Mouse (Mus musculus) stomach, embryonic 15.5 days (tissue): ENCODE data around the gene Slc25a26. TPM values are rescaled to one million over a fixed set of nuclear protein-coding genes. Genes with fewer than 3 reads are reported as not detected.

Source experiments
- ATAC-seq: fragments of 200-750 bp; cut with Nextera tagmentation; 2 replicates; pipeline ENCODE4 v1.8.0; 2017; ENCODE audit warnings: low read depth, moderate number of reproducible peaks, moderate TSS enrichment; ENCODE audit not compliant: insufficient read depth, low FRiP score
- H3K27ac ChIP-seq: fragments of 300-500 bp; sonication (generic); 2 replicates; pipeline ENCODE4 v1.5.1; 2015; ENCODE audit warnings: mild to moderate bottlenecking, inconsistent platforms
- H3K27me3 ChIP-seq: fragments of 300-500 bp; sonication (generic); replicated peaks from 2 replicates; pipeline ENCODE4 v1.6.1; 2015; ENCODE audit warnings: inconsistent platforms
- H3K36me3 ChIP-seq: fragments of 300-500 bp; sonication (generic); 2 replicates; pipeline ENCODE4 v1.6.1; 2015; ENCODE audit warnings: inconsistent platforms
- H3K4me1 ChIP-seq: fragments of 300-500 bp; sonication (generic); 2 replicates; pipeline ENCODE4 v1.6.1; 2015; ENCODE audit warnings: inconsistent platforms
- H3K4me2 ChIP-seq: fragments of 300-500 bp; sonication (generic); 2 replicates; pipeline ENCODE4 v1.6.1; 2015; ENCODE audit warnings: mild to moderate bottlenecking, inconsistent platforms
- H3K4me3 ChIP-seq: fragments of 300-500 bp; sonication (generic); replicated peaks from 2 replicates; pipeline ENCODE4 v1.5.1; 2015; ENCODE audit warnings: inconsistent platforms
- H3K9ac ChIP-seq: fragments of 300-500 bp; sonication (generic); 2 replicates; pipeline ENCODE4 v1.6.1; 2015; ENCODE audit warnings: inconsistent platforms
- H3K9me3 ChIP-seq: fragments of 300-500 bp; sonication (generic); 2 replicates; pipeline ENCODE4 v1.6.1; 2016; ENCODE audit warnings: inconsistent platforms
- WGBS: fragments of 180-500 bp; shearing (Covaris S2); methylation state at CpG from one replicate; pipeline ENCODE4 v1.1.7; 2015; 5-methylcytosine and 5-hydroxymethylcytosine counted together
- microRNA-seq: library from miRNA; unstranded; fragments of <30 nt; microRNA quantifications from one replicate; pipeline ENCODE4, GENCODE M21; 2016
- polyA plus RNA-seq: library from polyadenylated mRNA; unstranded; fragments of >200 nt; fragmentation: Nextera tagmentation; extraction: Ambion mirVana; gene quantifications from 2 replicates; pipeline ENCODE4 v1.2.1, GENCODE M21; 2015

Gene Slc25a26
- polyA plus RNA-seq, 1 experiment from 2014 or later, result 7.9 TPM

- Histone ChIP-seq H3K4me1 (peaks cover 43% of the 10 kb centered on the region), H3K9me3 (no peaks in the 10 kb centered on the region), H3K4me2 (no peak overlapping the region), H3K27me3 (no peaks in the 10 kb centered on the region), H3K9ac (no peak overlapping the region), H3K27ac (peak overlapping the region; percentile 83; the same call in 1 of the 2 replicates), H3K36me3 (peaks cover 3% of the 10 kb centered on the region; the same call in 1 of the 2 replicates), H3K4me3 (no peak overlapping the region)
- WGBS, result 69% methylated on average over 6 of the region's 6 CpGs
- no peak for ATAC-seq
Measured at GRCm38 (mm10) chr6:94646902-94647301, 146.8 kb downstream of the Slc25a26 start.

GRCm38 (mm10) chr6:94647574-94648430, 147.7 kb downstream of the Slc25a26 start:
- no peaks in the 10 kb centered on the region for H3K27me3 ChIP-seq
- H3K4me3 ChIP-seq, result no peak overlapping the region
- peaks cover 3% of the 10 kb centered on the region; the same call in 1 of the 2 replicates for H3K36me3 ChIP-seq
- H3K4me2 ChIP-seq, result peak overlapping the region; percentile 26
- ATAC-seq, result peak; percentile 73
- peaks cover 43% of the 10 kb centered on the region for H3K4me1 ChIP-seq
- H3K9ac ChIP-seq, result no peak overlapping the region
- 14% methylated on average over 10 of the region's 10 CpGs for WGBS
- no peaks in the 10 kb centered on the region for H3K9me3 ChIP-seq
- peak overlapping the region; percentile 83 for H3K27ac ChIP-seq

DNA sequence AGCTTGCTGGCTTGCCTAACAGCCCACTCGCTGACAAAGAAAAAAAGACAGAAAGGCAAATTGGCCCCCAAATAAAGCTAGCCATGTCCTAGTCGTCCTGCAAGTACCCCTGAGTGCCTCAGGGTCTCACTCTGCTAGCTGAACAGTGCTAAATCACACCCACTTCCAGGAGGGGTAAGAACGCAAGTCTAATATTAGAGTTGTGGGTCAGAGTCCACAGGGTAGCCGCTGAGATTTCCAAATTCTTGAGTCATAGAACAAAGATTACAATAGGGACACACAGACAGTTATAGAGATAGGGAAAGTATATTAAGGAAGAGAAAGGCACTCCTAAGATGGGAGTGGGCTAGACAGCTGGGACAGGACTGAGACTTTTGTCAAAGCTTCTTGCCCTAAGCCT, 148.4 kb downstream of the Slc25a26 start:
- Histone ChIP-seq H3K36me3 (peaks cover 3% of the 10 kb centered on the region; the same call in 1 of the 2 replicates), H3K27me3 (no peaks in the 10 kb centered on the region), H3K4me3 (no peak overlapping the region), H3K27ac (peak overlapping the region; percentile 83), H3K9me3 (no peaks in the 10 kb centered on the region), H3K4me2 (no peak overlapping the region), H3K9ac (no peak overlapping the region), H3K4me1 (peaks cover 43% of the 10 kb centered on the region)
- ATAC-seq, result no peak
- WGBS, result 35% methylated on average over 4 of the region's 4 CpGs

GRCm38 (mm10) chr6:94649637-94650036, 149.5 kb downstream of the Slc25a26 start:
- 74% methylated on average over 1 of the region's 1 CpGs for WGBS
- H3K9ac ChIP-seq, result no peak overlapping the region
- H3K27ac ChIP-seq, result no peak overlapping the region
- peaks cover 4% of the 10 kb centered on the region; the same call in 1 of the 2 replicates for H3K36me3 ChIP-seq
- no peaks in the 10 kb centered on the region for H3K27me3 ChIP-seq
- H3K4me3 ChIP-seq, result no peak overlapping the region
- ATAC-seq, result no peak
- peaks cover 43% of the 10 kb centered on the region for H3K4me1 ChIP-seq
- no peak overlapping the region for H3K4me2 ChIP-seq
- H3K9me3 ChIP-seq, result no peaks in the 10 kb centered on the region

- no peak for ATAC-seq
- Histone ChIP-seq H3K4me2 (no peak overlapping the region), H3K9ac (no peak overlapping the region), H3K27me3 (no peaks in the 10 kb centered on the region), H3K4me1 (peaks cover 39% of the 10 kb centered on the region), H3K9me3 (no peaks in the 10 kb centered on the region), H3K27ac (no peak overlapping the region), H3K36me3 (peaks cover 10% of the 10 kb centered on the region; the same call in 1 of the 2 replicates), H3K4me3 (no peak overlapping the region)
- 71% methylated on average over 17 of the region's 17 CpGs for WGBS
Measured at GRCm38 (mm10) chr6:94651541-94651940, 151.4 kb downstream of the Slc25a26 start.

DNA sequence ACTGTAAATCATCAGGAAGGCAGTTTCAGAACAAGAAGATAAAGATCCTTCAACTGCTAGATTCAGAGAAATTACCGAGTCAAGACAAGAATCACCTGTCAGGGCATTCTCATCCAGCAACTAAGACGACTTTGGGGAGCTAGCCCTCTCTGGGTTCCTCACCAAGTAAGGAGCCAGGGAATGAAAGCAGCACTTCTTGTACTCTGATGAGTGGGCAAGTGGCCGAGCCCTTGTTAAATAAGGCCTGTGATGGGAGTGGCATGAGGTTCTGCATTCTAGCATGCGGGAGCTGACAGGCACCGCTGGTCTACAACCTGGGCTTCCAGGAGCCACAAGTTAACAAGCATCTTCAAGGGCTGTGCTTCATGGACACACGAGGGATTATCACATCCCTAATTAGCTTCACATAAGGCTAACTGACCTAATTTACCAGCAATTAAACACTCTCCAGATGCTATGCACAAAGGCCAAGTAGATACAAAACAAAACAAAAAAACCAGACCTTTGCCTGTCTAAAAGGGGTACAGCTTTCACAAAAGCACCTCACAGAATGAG, 152.6 kb downstream of the Slc25a26 start:
- Histone ChIP-seq H3K36me3 (0 out of 2 replicates have a peak, but pooled peaks cover 7% of the 10 kb centered on the region), H3K27me3 (no peaks in the 10 kb centered on the region), H3K9ac (no peak overlapping the region), H3K4me3 (no peak overlapping the region), H3K4me1 (peaks cover 35% of the 10 kb centered on the region), H3K4me2 (no peak overlapping the region), H3K27ac (no peak overlapping the region), H3K9me3 (no peaks in the 10 kb centered on the region)
- no peak for ATAC-seq
- 59% methylated on average over 6 of the region's 6 CpGs for WGBS

DNA sequence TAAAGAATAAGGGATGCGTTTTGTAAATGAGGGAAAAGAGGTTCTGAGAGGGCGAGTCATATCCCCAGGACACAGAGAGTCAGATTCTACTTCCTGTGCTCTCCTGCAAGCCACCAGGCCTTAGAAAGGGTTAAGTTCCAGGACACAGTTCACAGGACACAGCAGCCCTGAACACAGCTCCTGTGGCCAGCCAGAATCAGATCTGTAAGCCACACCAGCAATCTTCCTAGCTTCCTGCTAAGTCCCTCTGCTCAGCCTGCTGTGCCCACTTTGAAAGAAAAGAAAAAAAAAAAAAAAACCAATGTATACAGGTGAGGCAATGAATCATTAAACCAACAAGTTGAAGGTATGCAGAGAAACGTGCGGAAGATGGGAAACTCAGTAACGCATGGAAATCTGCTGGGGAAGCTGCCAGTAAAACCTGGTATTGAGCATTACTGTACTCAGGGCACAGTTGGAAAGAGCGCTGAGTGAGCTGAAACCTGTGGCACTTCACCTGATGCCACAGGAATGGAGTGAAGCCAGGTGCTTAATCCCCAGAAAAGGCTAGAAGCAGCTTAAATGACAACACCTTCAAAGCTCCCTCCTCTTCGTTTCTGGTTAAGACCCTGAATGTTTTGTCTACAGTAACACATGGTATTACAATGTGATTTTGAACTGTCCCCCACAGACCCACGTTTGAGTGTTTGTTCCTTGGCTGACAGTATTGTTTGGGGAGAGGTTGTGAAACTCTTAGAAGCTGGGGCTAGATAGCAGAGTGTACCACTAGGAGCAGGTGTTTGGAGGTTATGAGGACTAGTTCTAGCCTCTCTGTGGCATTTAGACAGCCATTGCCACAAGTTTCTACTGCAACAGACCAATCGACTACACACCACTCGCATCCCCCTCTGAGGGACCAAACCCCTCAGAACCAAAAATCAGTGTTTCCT, 153.5 kb downstream of the Slc25a26 start:
- Histone ChIP-seq H3K36me3 (0 out of 2 replicates have a peak, but pooled peaks cover 7% of the 10 kb centered on the region), H3K4me3 (no peak overlapping the region), H3K4me1 (peaks cover 32% of the 10 kb centered on the region), H3K27me3 (no peaks in the 10 kb centered on the region), H3K4me2 (no peak overlapping the region), H3K27ac (no peak overlapping the region), H3K9me3 (no peaks in the 10 kb centered on the region), H3K9ac (no peak overlapping the region)
- 61% methylated on average over 10 of the region's 10 CpGs for WGBS
- peak; percentile 20; the same call in 1 of the 2 replicates for ATAC-seq

Small RNA genes within 50 kb of the gene (microRNA-seq; reads per million reads assigned to microRNA genes)
- gene Mir7041, result 0.77 reads per million

Other genes with a start within 250 kb of the Slc25a26 start
- 9.8 and 10.5 TPM in 2 replicates for gene Magi1, start 216.4 kb upstream of the Slc25a26 start, polyA plus RNA-seq
- 25.7 TPM in 2 replicates for gene Lrig1, start 199.8 kb downstream of the Slc25a26 start, polyA plus RNA-seq